Mouse (Mus musculus) ES-E14 (cell line): Measurements from ENCODE around the gene Dpf3. TPM values are rescaled to one million over a fixed set of nuclear protein-coding genes. Genes with fewer than 3 reads are reported as not detected.

Experiments used
- DNase-seq: peaks from one replicate; pipeline ENCODE4 v3.0.0-alpha.2; 2013; ENCODE audit warnings: low read depth, low spot score
- H3K27ac ChIP-seq: 2 replicates; pipeline ENCODE4 v1.5.1; 2012; ENCODE audit warnings: low read depth, mild to moderate bottlenecking, low read length, moderate library complexity, mixed read lengths; ENCODE audit not compliant: poor library complexity, insufficient read depth, severe bottlenecking
- H3K36me3 ChIP-seq: 2 replicates; pipeline ENCODE4 v1.6.1; 2012; ENCODE audit warnings: mild to moderate bottlenecking, low read length, moderate library complexity, mixed read lengths; ENCODE audit not compliant: control insufficient read depth, poor library complexity, insufficient read depth, severe bottlenecking
- H3K4me1 ChIP-seq, 2 experiments: fragments of 150-350 bp in 1 of 2; sonication (generic) in 1 of 2; 2 replicates each; pipeline ENCODE4 v1.6.1; 2012; ENCODE audit warnings: low read length in 2 of 2, mild to moderate bottlenecking in 1 of 2, mixed read lengths in 1 of 2; ENCODE audit not compliant: control insufficient read depth in 2 of 2, insufficient read depth in 2 of 2, poor library complexity in 1 of 2
- H3K4me3 ChIP-seq, 2 experiments: fragments of 150-350 bp in 1 of 2; sonication (generic) in 1 of 2; 2 replicates each; pipeline ENCODE4 v1.5.1; 2012; ENCODE audit warnings: low read length in 2 of 2, low read depth in 1 of 2, mild to moderate bottlenecking in 1 of 2, mixed read lengths in 1 of 2; ENCODE audit not compliant: insufficient read depth in 1 of 2, poor library complexity in 1 of 2, severe bottlenecking in 1 of 2
- H3K9ac ChIP-seq: 2 replicates; pipeline ENCODE4 v1.6.1; 2012; ENCODE audit warnings: low read depth, mild to moderate bottlenecking, low read length, mixed read lengths; ENCODE audit not compliant: poor library complexity, insufficient read depth, severe bottlenecking
- H3K9me3 ChIP-seq: fragments of 150-350 bp; sonication (generic); 2 replicates; pipeline ENCODE4 v1.6.1; 2012; ENCODE audit warnings: low read depth, mild to moderate bottlenecking, low read length; ENCODE audit not compliant: control insufficient read depth, insufficient read depth
- CHD2 ChIP-seq: IDR thresholded peaks from 2 replicates; pipeline ENCODE4 v1.6.1; 2014; ENCODE audit warnings: mild to moderate bottlenecking, low read depth, low read length, inconsistent platforms
- HCFC1 ChIP-seq: IDR thresholded peaks from 2 replicates; pipeline ENCODE4 v1.6.1; 2012; ENCODE audit warnings: low read length, inconsistent platforms, borderline replicate concordance; ENCODE audit not compliant: insufficient read depth
- MAFK ChIP-seq: IDR thresholded peaks from 2 replicates; pipeline ENCODE4 v1.6.1; 2014; ENCODE audit warnings: mild to moderate bottlenecking, low read depth, low read length, inconsistent platforms; ENCODE audit not compliant: insufficient read depth
- ZC3H11A ChIP-seq: IDR thresholded peaks from 2 replicates; pipeline ENCODE4 v1.6.1; 2012; ENCODE audit warnings: low read depth, mild to moderate bottlenecking, inconsistent platforms, low read length, borderline replicate concordance
- ZNF384 ChIP-seq: IDR thresholded peaks from 2 replicates; pipeline ENCODE4 v1.6.1; 2012; ENCODE audit warnings: low read depth, low read length, inconsistent platforms
- in situ Hi-C, 2 experiments: fragments of 600-800 bp; cut with MboI; formaldehyde crosslinking; loops; one replicate each; pipeline ENCODE4 v1.15.1; 2025; ENCODE audit warnings: low sequenced_read_pairs in 2 of 2, inconsistent platforms in 1 of 2; ENCODE audit not compliant: unreplicated experiment in 2 of 2
- total RNA-seq: library from RNA; depleted of rRNA; stranded (reverse); fragments of 300-350 nt; gene quantifications from 2 replicates; pipeline ENCODE4 v1.2.3, GENCODE M21; 2012

Dpf3 gene
- total RNA-seq, 1 experiment: 1.4 TPM

GRCm38 (mm10) chr12:83210735-83211134 lies 276.8 kb downstream of the Dpf3 start:
- H3K9ac ChIP-seq: no peak overlapping the region
- no peak for TF ChIP-seq CHD2
- TF ChIP-seq ZNF384: no peak
- TF ChIP-seq ZC3H11A: no peak
- no peak for TF ChIP-seq MAFK
- TF ChIP-seq HCFC1: no peak
- H3K9me3 ChIP-seq: no peaks in the 10 kb centered on the region
- H3K4me3 ChIP-seq: no peak overlapping the region
- in situ Hi-C loops: no loop called here
- no peaks in the 10 kb centered on the region for H3K36me3 ChIP-seq
- H3K27ac ChIP-seq: no peak overlapping the region
- H3K4me1 ChIP-seq: peaks cover 4 to 23% of the 10 kb centered on the region in 2 experiments; a peak in 3 of 4 replicates
- no peak for DNase-seq

DNA sequence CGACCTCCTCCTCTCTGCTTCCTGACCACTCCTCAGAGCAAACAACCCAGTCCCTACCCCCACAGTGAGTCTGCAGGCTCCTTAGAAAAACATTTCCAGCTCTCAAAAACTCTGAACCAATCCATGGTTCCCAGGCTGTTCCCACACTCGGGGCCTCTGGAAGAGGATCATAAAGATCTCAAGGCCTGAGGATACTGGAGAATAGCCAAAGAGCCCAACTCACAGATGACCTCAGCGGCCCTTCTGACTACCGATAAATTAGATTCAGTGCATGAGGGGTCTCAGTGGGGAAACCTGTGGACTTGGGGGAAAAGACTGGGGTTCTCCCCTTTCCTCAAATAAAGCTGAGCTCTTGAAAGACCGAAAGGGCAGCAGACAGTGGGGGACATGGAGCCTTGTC lies 277.2 kb downstream of the Dpf3 start:
- H3K4me1 ChIP-seq: peaks cover 4 to 23% of the 10 kb centered on the region in 2 experiments; a peak in 3 of 4 replicates

GRCm38 (mm10) chr12:83209461-83209860 lies 278.1 kb downstream of the Dpf3 start:
- no peak overlapping the region for H3K9ac ChIP-seq
- TF ChIP-seq ZNF384 (no peak), HCFC1 (no peak), ZC3H11A (no peak), CHD2 (no peak), MAFK (no peak)
- H3K4me1 ChIP-seq: peaks cover 4 to 23% of the 10 kb centered on the region in 2 experiments; a peak in 3 of 4 replicates
- no peak overlapping the region for H3K27ac ChIP-seq
- H3K9me3 ChIP-seq: no peaks in the 10 kb centered on the region
- H3K36me3 ChIP-seq: no peaks in the 10 kb centered on the region
- H3K4me3 ChIP-seq: no peak overlapping the region
- no peak for DNase-seq
- in situ Hi-C loops: no loop called here

More for the DNA sequence above, 277.2 kb downstream of the Dpf3 start:
- no peak overlapping the region for H3K4me3 ChIP-seq
- in situ Hi-C loops: no loop called here
- no peaks in the 10 kb centered on the region for H3K9me3 ChIP-seq
- H3K9ac ChIP-seq: no peak overlapping the region
- H3K27ac ChIP-seq: no peak overlapping the region
- no peaks in the 10 kb centered on the region for H3K36me3 ChIP-seq
- DNase-seq: no peak
- TF ChIP-seq HCFC1 (no peak), CHD2 (no peak), ZC3H11A (no peak), ZNF384 (no peak), MAFK (no peak)

DNA sequence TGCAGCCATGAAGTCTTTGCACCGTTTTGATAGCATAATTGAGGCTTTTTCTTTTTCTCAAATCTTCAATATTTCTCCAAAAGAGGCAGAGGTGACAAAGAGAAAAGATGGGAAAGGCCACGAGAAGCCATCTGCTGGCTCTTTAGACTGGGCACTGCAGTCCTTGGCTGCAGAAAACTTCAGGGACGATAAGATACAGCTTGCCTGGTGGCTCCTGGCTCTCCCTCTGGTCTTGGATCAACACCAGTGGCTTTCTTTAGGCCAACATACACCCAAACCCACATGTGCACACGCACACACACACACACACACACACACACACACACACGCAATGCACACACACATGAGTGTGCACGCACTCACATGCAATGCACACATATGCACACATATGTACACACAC lies 278.7 kb downstream of the Dpf3 start:
- Histone ChIP-seq H3K9me3 (no peaks in the 10 kb centered on the region), H3K9ac (no peak overlapping the region), H3K27ac (no peak overlapping the region), H3K36me3 (no peaks in the 10 kb centered on the region), H3K4me3 (no peak overlapping the region), H3K4me1 (peaks cover 4 to 23% of the 10 kb centered on the region in 2 experiments; a peak in 3 of 4 replicates)
- in situ Hi-C loops: no loop called here
- TF ChIP-seq HCFC1 (no peak), CHD2 (no peak), ZNF384 (no peak), ZC3H11A (no peak), MAFK (no peak)
- no peak for DNase-seq

GRCm38 (mm10) chr12:83208011-83208410 lies 279.5 kb downstream of the Dpf3 start:
- no peak overlapping the region for H3K4me3 ChIP-seq
- H3K36me3 ChIP-seq: no peaks in the 10 kb centered on the region
- peaks cover 4 to 23% of the 10 kb centered on the region in 2 experiments; a peak in 3 of 4 replicates for H3K4me1 ChIP-seq
- in situ Hi-C loops: no loop called here
- no peaks in the 10 kb centered on the region for H3K9me3 ChIP-seq
- TF ChIP-seq ZNF384 (no peak), CHD2 (no peak), MAFK (no peak), ZC3H11A (no peak), HCFC1 (no peak)
- H3K27ac ChIP-seq: no peak overlapping the region
- no peak overlapping the region for H3K9ac ChIP-seq
- no peak for DNase-seq
